Mouse (Mus musculus) G1E (cell line): ENCODE measurements around the gene Auts2. TPM values are rescaled to one million over a fixed set of nuclear protein-coding genes. Genes with fewer than 3 reads are reported as not detected.
"Not testable (repeated sequence)": the region's sequence is repeated elsewhere in the genome, so short reads cannot be mapped to it uniquely, and the experiment has no call there.

ENCODE experiments used
- ATAC-seq: 2 replicates; pipeline ENCODE4 v1.8.0; 2016; ENCODE audit warnings: mild to moderate bottlenecking; ENCODE audit not compliant: insufficient number of reproducible peaks, poor library complexity, low FRiP score, severe bottlenecking; ENCODE audit errors: extremely low read depth
- DNase-seq: peaks from one replicate; pipeline ENCODE4 v3.0.0; 2012; ENCODE audit warnings: low spot score
- H3K27me3 ChIP-seq: 2 replicates; pipeline ENCODE4 v1.6.1; 2012; ENCODE audit warnings: mild to moderate bottlenecking, low read length, inconsistent platforms; ENCODE audit not compliant: insufficient read depth
- H3K36me3 ChIP-seq: replicated peaks from 2 replicates; pipeline ENCODE3; 2012; ENCODE audit warnings: mild to moderate bottlenecking, inconsistent platforms
- H3K4me1 ChIP-seq: 2 replicates; pipeline ENCODE4 v1.6.1; 2012; ENCODE audit warnings: low read depth, low read length, inconsistent platforms, mixed read lengths; ENCODE audit not compliant: insufficient read depth
- H3K4me3 ChIP-seq: 2 replicates; pipeline ENCODE4 v1.5.1; 2012; ENCODE audit warnings: low read depth, mild to moderate bottlenecking, inconsistent platforms, low read length, moderate library complexity, mixed read lengths
- H3K9me3 ChIP-seq: replicated peaks from 2 replicates; pipeline ENCODE4 v1.6.1; 2012; ENCODE audit warnings: inconsistent platforms
- CTCF ChIP-seq: IDR thresholded peaks from 2 replicates; pipeline ENCODE4 v1.5.1; 2012; ENCODE audit warnings: low read depth, low read length, inconsistent platforms, mixed read lengths
- GATA1 ChIP-seq: IDR thresholded peaks from 2 replicates; pipeline ENCODE4 v1.6.1; 2012; ENCODE audit warnings: borderline replicate concordance, low read length, inconsistent platforms, mixed read lengths
- GATA2 ChIP-seq: IDR thresholded peaks from 2 replicates; pipeline ENCODE4 v1.6.1; 2012; ENCODE audit warnings: low read depth, low read length, inconsistent platforms, borderline replicate concordance
- POLR2AphosphoS5 ChIP-seq: IDR thresholded peaks from 2 replicates; pipeline ENCODE4 v1.6.1; 2012; ENCODE audit warnings: low read depth, low read length, inconsistent platforms; ENCODE audit not compliant: insufficient replicate concordance
- TAL1 ChIP-seq: conservative IDR thresholded peaks from 2 replicates; pipeline ENCODE4 v1.6.1; 2012; ENCODE audit warnings: low read depth, low read length, inconsistent platforms, mixed read lengths
- polyA plus RNA-seq: library from polyadenylated mRNA; stranded (reverse); fragments of >175 nt; gene quantifications from 2 replicates; pipeline ENCODE4 v1.2.3, GENCODE M21; 2012
- total RNA-seq, 2 experiments: library from RNA; stranded (forward) in 1 of 2; stranded (reverse) in 1 of 2; fragments of 200-1000 nt in 1 of 2; fragments of >200 nt in 1 of 2; fragmentation: Nextera tagmentation in 1 of 2; gene quantifications; 2 replicates each; pipeline ENCODE4 v1.2.3; 2014 to 2017

Auts2 gene
- 0.44 and 0.90 TPM in 2 replicates for total RNA-seq (2014; fragmentation: Nextera tagmentation)
- total RNA-seq (2017): 0.41 and 1.3 TPM in 2 replicates
- 0.08 and 0.09 TPM in 2 replicates for polyA plus RNA-seq

DNA sequence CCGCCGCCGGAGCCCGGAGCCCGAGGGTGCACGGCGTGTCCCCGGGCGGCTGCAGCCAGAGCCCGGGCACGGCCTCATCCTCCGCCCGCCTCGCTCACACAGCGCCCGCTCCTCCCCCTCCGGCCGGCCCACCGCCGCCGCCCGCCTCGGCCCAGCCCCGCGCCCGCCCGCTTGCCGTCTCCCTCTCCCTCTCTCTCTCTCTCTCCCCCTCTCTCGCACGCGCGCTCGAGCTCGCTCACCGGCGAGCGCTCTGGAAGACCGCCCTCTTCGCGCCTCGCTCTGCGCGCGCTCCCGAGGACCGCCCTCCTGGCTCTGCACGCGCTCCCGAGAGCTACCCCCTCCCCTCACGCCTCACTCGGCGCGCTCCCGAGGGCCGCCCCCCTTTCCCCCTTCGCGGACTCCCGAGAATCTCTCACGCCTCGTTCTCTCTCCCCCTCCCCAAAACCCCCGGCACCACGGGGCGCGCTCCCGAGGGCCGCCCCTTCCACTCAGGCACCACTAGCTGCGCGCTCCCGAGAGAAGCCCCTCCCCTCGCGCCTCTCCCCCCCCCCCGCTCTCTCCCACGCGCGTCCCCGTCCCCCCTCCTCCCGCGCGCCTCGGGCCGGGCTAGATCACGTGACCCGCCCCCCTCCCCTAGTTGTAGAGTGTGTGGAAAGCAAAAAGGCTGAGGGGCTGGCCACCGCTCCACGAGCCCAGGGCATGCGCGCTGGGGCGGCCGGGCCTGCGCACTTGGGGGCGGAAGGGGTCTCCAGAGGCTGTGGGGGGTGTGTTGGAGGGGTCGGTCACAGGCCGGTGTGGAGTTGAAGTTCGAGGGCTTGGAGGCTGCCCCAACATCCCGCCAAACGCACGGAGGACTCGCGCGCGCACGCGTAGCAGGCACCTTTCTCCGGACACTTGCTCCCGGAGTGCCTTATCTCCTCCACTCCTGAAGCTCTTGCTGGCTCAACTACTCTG, at the start of gene Auts2:
Gene Auts2 (minus strand): TSS at position 227 of the 954 bp plus-strand sequence.
- no peaks in the 10 kb centered on the region for H3K27me3 ChIP-seq
- DNase-seq (no peak), ATAC-seq (no peak)
- no peaks in the 10 kb centered on the region for H3K4me1 ChIP-seq
- no peaks in the 10 kb centered on the region for H3K36me3 ChIP-seq
- no peak within 1 kb of the TSS; the same call in 1 of the 2 replicates for H3K4me3 ChIP-seq
- peaks cover 27% of the 10 kb centered on the region for H3K9me3 ChIP-seq
- TF ChIP-seq CTCF: no peak

DNA sequence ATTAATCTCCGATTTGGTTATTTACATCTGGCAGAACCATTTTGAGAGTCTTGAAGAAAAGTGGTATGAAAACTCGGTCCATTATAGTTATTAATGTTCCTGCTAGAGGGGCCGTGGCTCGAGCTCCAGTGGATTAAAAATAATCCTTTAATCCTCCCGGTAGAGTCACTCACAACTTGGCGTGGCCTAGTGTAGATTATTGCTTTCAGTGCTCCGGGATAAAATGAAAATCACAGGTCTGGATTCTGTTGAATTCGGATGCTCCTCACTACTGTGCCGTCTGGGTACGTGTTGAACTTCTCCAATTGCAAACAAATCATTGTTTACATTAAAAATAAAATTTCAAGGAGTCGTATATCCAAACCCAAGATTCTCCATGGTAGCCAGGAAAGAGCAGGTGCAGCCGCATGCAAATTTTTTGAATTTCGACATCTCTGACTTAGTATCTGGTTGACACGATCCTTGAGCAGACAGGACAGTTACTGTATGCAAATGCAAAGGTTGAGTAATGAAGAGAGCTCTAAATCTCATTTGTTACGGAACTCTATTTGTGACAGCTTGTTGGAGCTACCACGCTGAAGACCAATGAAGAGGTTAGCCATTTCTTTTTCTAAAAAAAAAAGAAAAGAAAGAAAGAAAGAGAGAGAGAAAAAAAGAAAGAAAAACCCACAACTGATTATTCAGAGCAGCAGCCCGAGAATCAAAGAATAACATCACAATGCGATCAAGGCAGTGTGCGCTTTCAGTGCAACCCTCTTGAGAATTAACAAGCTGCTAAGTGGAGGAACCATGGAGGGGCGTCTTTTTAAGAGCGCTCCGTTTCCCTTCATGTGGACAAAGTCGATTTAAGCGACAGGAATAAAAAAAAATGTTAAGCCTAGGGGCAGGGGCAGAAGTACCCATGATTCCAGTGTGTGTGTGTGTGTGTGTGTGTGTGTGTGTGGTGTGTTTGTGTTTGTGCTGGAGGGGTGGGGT, 48.9 kb upstream of the Auts2 start:
- H3K9me3 ChIP-seq: peaks cover 14% of the 10 kb centered on the region
- no peak for TF ChIP-seq GATA1
- H3K36me3 ChIP-seq: no peaks in the 10 kb centered on the region
- ATAC-seq (no peak), DNase-seq (no peak)
- no peak overlapping the region for H3K4me3 ChIP-seq
- no peaks in the 10 kb centered on the region for H3K4me1 ChIP-seq
- H3K27me3 ChIP-seq: no peaks in the 10 kb centered on the region

DNA sequence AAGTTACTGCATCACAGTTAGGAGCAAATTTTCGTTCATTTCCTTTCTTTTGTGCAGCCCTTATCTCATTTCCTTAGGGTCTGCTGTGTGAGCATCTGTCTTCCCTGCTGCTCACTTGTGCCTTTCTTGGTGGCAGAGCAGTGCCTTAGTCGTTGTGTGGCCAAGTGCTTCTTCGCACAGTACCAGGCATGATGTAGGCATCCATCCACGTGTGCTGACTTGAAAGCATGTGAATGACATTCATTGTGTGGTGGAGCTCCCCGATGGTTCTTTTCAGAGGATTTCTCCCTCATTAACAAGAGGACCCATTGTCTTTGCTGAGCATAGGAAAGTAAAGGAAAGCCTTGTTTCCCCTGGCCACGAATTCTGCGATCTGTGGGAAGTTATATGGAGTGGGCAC, 36.6 kb upstream of the Auts2 start:
- no peak for TF ChIP-seq CTCF
- TF ChIP-seq TAL1: no peak
- TF ChIP-seq GATA2: no peak
- TF ChIP-seq GATA1: no peak
- TF ChIP-seq POLR2AphosphoS5: no peak
- Histone ChIP-seq H3K4me1 (no peaks in the 10 kb centered on the region), H3K9me3 (peaks cover 4% of the 10 kb centered on the region; the same call in 1 of the 2 replicates), H3K27me3 (no peaks in the 10 kb centered on the region), H3K4me3 (no peak overlapping the region), H3K36me3 (no peaks in the 10 kb centered on the region)
- DNase-seq (no peak), ATAC-seq (no peak)

DNA sequence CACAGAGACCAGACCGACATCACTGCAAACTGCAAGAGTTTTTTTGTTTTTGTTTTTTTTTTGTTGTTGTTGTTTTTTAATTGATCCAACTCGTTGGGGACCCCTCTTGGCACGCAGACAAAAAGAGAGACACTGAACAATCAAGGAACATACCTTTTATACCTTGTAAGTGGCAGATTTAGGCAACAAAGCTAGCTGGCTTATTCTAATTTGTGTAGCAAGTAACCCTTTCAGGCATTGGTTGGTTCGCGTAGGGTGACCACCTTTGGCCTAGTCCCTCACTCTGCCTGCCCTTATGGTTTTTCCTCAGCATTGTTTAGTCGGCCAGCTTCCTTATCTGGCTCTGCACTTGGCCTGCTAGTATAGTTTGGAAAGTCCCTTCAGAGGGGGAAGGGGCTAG, 17.6 kb upstream of the Auts2 start:
- DNase-seq, ATAC-seq, H3K4me1 ChIP-seq, H3K9me3 ChIP-seq, H3K36me3 ChIP-seq, H3K4me3 ChIP-seq, H3K27me3 ChIP-seq: not testable (repeated sequence)

DNA sequence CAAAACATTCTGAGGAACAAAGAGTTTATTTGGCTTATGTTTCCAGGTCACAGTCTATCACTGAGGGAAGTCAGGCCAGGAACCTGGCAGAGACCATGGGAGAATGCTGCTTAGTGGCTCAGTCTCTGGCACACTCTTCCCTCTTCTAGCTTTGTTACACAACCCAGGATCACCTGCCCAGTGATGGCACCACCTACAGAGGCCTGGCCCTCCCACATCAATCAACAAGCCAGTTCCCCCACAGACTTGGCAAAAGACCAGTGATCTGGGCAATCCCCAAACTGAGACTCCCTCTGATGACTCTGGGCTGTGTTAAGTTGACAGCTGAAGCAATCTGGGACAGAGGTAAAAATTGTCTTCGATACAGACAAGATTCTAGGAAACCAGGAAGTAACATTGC, 2.6 kb upstream of the Auts2 start:
- Histone ChIP-seq H3K4me1 (no peaks in the 10 kb centered on the region), H3K4me3 (no peak overlapping the region), H3K9me3 (peaks cover 27% of the 10 kb centered on the region), H3K36me3 (no peaks in the 10 kb centered on the region), H3K27me3 (no peaks in the 10 kb centered on the region)
- ATAC-seq (no peak), DNase-seq (no peak)
- TF ChIP-seq GATA1 (no peak), TAL1 (no peak), POLR2AphosphoS5 (no peak), GATA2 (no peak), CTCF (no peak)

DNA sequence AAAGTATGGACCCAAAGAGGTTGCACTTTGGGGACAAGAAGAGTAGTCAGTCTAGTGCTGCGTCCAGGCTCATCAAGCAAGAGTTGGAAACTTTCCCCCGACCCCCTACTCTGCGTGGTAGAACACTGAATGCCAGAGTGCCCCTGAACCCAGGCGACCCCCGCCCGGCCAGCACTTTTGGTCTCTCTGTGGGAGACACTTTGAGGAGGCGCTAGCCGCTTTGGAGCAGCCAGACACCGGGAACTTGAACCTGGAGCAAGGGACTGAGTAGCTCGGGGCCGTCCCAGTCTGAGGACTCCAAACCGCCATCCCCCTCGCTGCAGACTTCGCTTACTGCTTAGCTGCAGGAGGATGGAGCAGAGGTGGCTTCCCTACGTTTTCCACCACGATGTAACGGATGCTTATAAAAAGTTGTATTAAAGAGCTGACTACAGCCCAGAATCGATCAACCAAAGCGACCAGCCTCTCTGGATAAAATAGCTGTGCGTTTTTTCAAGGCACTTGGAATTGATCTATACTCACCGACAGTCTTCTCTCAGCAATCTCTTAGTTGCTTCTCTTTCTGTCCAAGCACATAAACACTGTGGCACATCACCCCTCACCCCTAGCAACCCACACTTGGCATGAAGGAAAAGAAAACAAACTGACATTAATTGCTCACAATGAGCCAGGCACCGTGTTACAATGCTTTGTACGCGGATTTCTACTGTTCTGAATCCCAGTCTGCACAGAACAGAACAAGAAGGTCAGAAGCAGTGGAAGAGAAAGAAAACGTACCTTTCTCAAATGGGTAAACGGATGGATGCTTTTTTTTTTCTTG, 1.2 kb upstream of the Auts2 start:
- H3K36me3 ChIP-seq: no peaks in the 10 kb centered on the region
- no peaks in the 10 kb centered on the region for H3K27me3 ChIP-seq
- peaks cover 27% of the 10 kb centered on the region for H3K9me3 ChIP-seq
- no peak overlapping the region for H3K4me3 ChIP-seq
- DNase-seq (no peak), ATAC-seq (no peak)
- no peaks in the 10 kb centered on the region for H3K4me1 ChIP-seq
- no peak for TF ChIP-seq POLR2AphosphoS5
- no peak for TF ChIP-seq GATA2
- no peak for TF ChIP-seq GATA1
- no peak for TF ChIP-seq TAL1
- TF ChIP-seq CTCF: no peak
